Mouse (Mus musculus) macrophage (primary cell): ENCODE measurements around the gene Prkca. TPM values are rescaled to one million over a fixed set of nuclear protein-coding genes. Genes with fewer than 3 reads are reported as not detected.

Experiments used
- H3K27ac ChIP-seq: fragments of 350-480 bp; formaldehyde crosslinking; 2 replicates; pipeline ENCODE4 v1.9.0; 2021
- H3K36me3 ChIP-seq: fragments of 350-480 bp; formaldehyde crosslinking; 2 replicates; pipeline ENCODE4 v1.9.0; 2021; ENCODE audit errors: inconsistent target
- H3K4me3 ChIP-seq: fragments of 350-480 bp; formaldehyde crosslinking; 2 replicates; pipeline ENCODE4 v1.9.0; 2021; ENCODE audit errors: inconsistent target
- H3K79me2 ChIP-seq: fragments of 350-480 bp; formaldehyde crosslinking; 2 replicates; pipeline ENCODE4 v1.9.0; 2021; ENCODE audit errors: inconsistent target
- WGBS: methylation state at CpG from one replicate; pipeline ENCODE4 v1.1.7; 2026; ENCODE audit warnings: inconsistent platforms; ENCODE audit not compliant: missing documents; 5-methylcytosine and 5-hydroxymethylcytosine counted together
- polyA plus RNA-seq: library from polyadenylated mRNA; stranded (reverse); fragments of 250-400 nt; gene quantifications from 3 replicates; pipeline ENCODE4 v1.2.4, GENCODE M21; 2018; ENCODE audit warnings: inconsistent platforms

Gene Prkca
- polyA plus RNA-seq, 1 experiment from 2014 or later: 1.8 TPM

GRCm38 (mm10) chr11:108297956-108298355 lies 45.8 kb downstream of the Prkca start:
- no peaks in the 10 kb centered on the region for H3K36me3 ChIP-seq
- H3K79me2 ChIP-seq: no peaks in the 10 kb centered on the region
- H3K27ac ChIP-seq: no peak overlapping the region
- WGBS: 98% methylated on average over 8 of the region's 8 CpGs
- H3K4me3 ChIP-seq: no peak overlapping the region

GRCm38 (mm10) chr11:108295373-108295772 lies 48.4 kb downstream of the Prkca start:
- Histone ChIP-seq H3K4me3 (no peak overlapping the region), H3K27ac (no peak overlapping the region), H3K79me2 (no peaks in the 10 kb centered on the region), H3K36me3 (no peaks in the 10 kb centered on the region)

- WGBS: 92% methylated on average over 12 of the region's 12 CpGs
- H3K79me2 ChIP-seq: no peaks in the 10 kb centered on the region
- no peak overlapping the region for H3K27ac ChIP-seq
- no peaks in the 10 kb centered on the region for H3K36me3 ChIP-seq
- H3K4me3 ChIP-seq: no peak overlapping the region
Measured at GRCm38 (mm10) chr11:108294305-108294813, 49.4 kb downstream of the Prkca start.

DNA sequence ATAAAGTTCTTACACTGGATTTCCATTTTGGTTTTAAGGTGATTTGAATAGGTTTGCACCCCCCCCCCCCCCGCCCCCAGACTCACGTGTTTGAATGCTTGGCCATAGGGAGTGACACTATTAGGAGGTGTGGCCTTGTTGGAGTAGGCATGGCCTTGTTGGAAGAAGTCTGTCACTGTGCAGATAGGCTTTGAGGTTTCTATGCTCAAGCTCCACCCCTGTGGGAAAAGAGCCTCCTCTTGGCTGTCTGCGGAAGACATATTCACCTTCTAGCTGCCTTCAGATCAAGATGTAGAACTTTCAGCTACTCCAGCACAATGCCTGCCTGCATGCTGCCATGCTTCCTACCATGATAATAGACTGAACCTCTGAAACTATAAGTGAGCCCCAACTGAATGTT lies 49.9 kb downstream of the Prkca start:
- Histone ChIP-seq H3K36me3 (no peaks in the 10 kb centered on the region), H3K79me2 (no peaks in the 10 kb centered on the region), H3K4me3 (no peak overlapping the region), H3K27ac (no peak overlapping the region)
- 82% methylated on average over 3 of the region's 3 CpGs for WGBS

DNA sequence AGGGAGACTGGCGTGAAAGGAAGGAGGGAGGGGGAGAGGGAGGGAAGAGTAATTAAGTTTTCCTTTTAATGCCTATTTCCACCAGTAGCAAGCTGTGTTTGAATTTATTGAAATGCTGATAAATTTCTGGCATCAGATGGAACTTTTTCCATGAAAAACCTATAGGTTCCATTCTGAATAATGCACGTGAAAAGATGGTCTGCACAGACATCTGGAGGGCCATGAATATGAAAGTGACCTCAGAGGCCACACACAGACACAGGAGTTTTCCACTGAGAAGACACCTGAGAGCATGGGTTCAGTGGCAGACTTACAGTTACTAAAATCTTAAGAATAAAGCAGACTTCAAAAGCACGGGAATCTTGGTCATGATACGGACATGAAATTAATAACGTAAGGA lies 54.5 kb downstream of the Prkca start:
- no peaks in the 10 kb centered on the region for H3K79me2 ChIP-seq
- H3K27ac ChIP-seq: no peak overlapping the region
- no peak overlapping the region for H3K4me3 ChIP-seq
- WGBS: 96% methylated on average over 5 of the region's 5 CpGs
- no peaks in the 10 kb centered on the region for H3K36me3 ChIP-seq

DNA sequence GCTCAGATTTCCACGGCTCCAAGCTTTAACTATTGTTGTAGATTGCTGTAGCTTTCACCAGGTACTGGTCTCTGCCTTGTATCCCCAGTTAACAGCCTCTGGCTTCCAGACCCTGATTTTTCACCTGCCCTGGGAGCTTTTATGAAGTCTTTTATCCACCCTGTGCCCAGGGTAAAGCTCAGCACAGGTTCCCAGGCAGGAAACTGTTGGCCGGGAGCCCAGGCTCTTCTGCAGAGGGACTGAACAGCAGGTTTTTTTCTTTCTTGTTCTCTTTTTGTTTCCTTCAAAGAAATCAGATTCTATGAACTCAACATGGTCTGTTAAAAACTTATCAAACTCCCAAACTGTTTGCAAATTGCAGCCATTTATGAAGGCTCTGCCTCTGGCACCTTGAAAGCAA lies 56.4 kb downstream of the Prkca start:
- 48% methylated on average over 2 of the region's 2 CpGs for WGBS
- Histone ChIP-seq H3K4me3 (no peak overlapping the region), H3K79me2 (no peaks in the 10 kb centered on the region), H3K36me3 (no peaks in the 10 kb centered on the region), H3K27ac (no peak overlapping the region)

DNA sequence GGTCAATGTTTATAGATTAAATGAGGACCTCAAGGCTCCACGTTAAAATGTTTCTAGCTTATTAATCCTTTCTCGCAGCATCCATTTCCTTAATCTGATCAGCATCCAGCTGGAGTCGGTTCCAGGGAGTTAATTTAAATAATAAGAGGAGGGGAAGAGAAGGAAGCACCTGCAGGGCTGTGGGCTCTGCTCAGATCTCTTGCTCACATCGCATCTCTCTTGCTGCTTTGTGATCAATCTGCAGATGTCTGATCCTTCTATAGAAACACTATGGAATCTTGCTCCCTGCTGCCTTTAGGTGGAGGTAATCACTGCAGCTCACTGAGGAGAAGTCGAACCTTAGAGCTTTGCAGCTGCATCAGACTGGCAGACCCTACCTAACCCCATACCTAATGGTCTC lies 58.7 kb downstream of the Prkca start:
- H3K36me3 ChIP-seq: no peaks in the 10 kb centered on the region
- H3K79me2 ChIP-seq: no peaks in the 10 kb centered on the region
- no peak overlapping the region for H3K27ac ChIP-seq
- WGBS: 93% methylated on average over 5 of the region's 5 CpGs
- H3K4me3 ChIP-seq: no peak overlapping the region

DNA sequence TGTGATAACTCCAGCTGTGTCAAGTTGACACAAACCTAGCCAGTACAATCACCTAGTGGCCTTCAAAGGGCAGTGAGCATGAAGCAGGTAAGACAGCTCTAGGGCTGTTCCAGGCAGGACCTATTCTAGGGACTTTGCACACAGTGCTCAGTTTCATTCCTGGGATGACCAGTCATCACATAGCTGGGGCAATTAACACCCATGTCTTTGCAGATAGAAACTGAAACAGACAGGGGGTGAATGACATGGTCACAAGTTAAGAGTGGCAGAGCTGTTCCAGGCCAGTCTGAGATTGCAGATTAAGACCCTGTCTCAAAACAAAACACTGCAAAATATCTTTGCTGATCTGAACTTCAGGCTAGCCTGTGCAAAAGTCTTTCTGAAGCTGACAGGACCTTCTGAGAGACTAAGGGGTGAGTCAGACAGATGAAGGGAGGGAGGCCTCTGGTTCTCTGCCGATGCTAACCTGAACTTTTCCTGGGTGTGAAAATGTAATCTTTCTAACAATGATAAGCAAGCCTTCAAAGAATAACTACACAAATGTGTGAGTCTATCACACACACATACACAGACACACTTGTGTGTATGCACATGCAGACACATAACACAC lies 60.8 kb downstream of the Prkca start:
- Histone ChIP-seq H3K79me2 (no peaks in the 10 kb centered on the region), H3K4me3 (no peak overlapping the region), H3K36me3 (no peaks in the 10 kb centered on the region), H3K27ac (no peak overlapping the region)
- WGBS: 86% methylated on average over 1 of the region's 1 CpGs

GRCm38 (mm10) chr11:108279748-108280373 lies 63.9 kb downstream of the Prkca start:
- no peaks in the 10 kb centered on the region for H3K36me3 ChIP-seq
- WGBS: 100% methylated on average over 1 of the region's 1 CpGs

DNA sequence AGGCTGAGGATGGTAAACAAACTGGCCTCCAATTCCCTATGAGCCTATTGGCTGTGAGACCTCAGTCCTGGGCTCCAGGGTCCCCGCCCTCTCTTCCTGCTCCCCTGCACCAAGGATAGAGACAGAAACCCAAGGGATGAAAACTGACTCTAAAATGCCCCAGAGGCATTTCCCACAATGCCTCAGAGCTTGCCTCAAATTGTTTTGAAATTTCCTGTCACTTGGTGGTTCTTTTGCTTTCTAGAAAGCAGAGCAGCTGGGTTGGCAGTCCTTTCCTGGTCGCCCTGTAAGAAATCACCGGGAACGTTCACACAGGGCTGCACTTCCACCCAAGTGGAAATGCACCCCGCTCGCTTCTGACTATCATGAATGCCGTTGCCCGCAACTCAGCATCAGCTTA lies 66.6 kb downstream of the Prkca start:
- 21% methylated on average over 8 of the region's 8 CpGs for WGBS
- no peaks in the 10 kb centered on the region for H3K79me2 ChIP-seq
- H3K27ac ChIP-seq: no peak overlapping the region
- no peaks in the 10 kb centered on the region for H3K36me3 ChIP-seq
- H3K4me3 ChIP-seq: no peak overlapping the region

More at GRCm38 (mm10) chr11:108279748-108280373, 63.9 kb downstream of the Prkca start:
- H3K79me2 ChIP-seq: no peaks in the 10 kb centered on the region
- no peak overlapping the region for H3K4me3 ChIP-seq
- no peak overlapping the region for H3K27ac ChIP-seq

DNA sequence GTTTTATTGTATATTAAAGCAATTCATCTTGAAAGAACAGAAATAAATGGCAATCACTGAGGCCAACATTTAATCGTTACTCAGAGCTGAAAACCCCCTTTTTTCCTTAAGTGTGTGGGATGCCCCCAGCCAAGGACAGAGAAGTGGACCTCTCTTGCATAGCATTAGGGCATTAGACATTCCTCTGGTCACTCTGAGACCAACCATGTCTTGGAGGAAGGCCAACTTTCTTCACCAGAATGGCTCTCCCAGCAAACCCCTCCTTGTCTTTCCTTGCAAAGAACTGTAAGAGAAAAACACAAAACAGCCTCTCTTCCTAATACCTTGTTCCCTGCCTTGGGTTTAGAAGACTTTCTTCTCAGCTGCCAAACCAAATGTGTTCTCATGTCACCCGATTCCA lies 67.6 kb downstream of the Prkca start:
- Histone ChIP-seq H3K27ac (no peak overlapping the region), H3K4me3 (no peak overlapping the region), H3K36me3 (no peaks in the 10 kb centered on the region), H3K79me2 (no peaks in the 10 kb centered on the region)
- WGBS: 100% methylated on average over 2 of the region's 2 CpGs

DNA sequence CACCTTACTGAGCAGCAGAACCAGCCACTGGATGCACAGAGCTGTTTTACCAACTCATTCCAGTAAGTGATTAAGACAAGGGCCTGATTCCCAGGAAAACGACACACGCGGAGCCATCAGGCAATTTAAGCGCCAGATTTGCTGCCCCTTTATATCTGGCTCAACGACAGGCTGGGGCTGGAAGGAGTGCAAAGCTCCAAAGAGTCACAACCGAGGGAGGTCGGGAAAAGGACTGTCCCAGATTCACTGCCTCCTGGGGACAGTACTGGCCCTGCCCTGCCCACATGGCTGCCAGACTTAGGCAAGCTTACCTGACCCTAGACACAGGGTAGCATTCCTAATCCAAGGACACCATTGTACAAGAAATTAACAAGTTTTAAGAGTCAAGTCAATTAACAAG lies 69.7 kb downstream of the Prkca start:
- no peaks in the 10 kb centered on the region for H3K36me3 ChIP-seq
- 98% methylated on average over 7 of the region's 7 CpGs for WGBS
- H3K79me2 ChIP-seq: no peaks in the 10 kb centered on the region
- no peak overlapping the region for H3K4me3 ChIP-seq
- H3K27ac ChIP-seq: no peak overlapping the region

GRCm38 (mm10) chr11:108273415-108273965 lies 70.2 kb downstream of the Prkca start:
- Histone ChIP-seq H3K4me3 (no peak overlapping the region), H3K36me3 (no peaks in the 10 kb centered on the region), H3K79me2 (no peaks in the 10 kb centered on the region), H3K27ac (no peak overlapping the region)
- WGBS: 90% methylated on average over 12 of the region's 12 CpGs

DNA sequence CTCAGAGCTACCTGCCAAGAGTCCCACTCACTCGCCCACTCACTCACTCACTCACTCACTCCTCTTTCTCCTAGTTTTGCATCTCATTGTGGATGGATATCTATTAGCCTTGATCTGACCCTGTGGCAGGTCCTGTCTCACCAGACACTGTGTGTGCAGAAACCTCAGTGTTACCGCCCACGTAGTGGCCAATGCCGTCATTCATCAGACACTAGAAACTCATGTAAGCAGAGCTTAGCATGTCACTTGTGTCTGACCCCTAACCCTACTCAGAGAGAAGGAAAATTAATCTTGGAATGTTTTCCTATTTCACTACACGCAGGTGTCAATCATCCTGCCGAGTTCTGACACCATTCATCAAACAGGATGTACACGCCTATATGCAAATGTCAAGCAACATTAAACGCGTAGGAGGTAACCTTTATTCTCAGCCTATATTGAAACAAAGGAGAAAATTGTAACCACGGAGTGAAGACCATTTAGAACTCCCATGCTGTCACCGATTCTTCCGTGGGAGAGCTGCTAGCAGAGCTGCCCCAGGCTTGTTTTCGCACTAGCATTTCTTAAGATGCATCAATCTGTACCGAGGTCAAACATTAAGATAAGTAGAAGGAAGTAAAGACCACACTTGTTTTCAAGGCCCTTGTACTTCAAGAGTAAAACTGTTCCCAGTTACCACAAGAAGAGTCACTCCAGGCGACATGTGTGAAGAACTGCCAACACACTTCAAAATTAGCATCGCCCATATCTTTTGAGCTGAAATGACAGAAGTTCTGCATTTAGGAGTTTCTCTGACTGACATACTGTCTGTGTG lies 70.9 kb downstream of the Prkca start:
- Histone ChIP-seq H3K27ac (no peak overlapping the region), H3K36me3 (no peaks in the 10 kb centered on the region), H3K79me2 (no peaks in the 10 kb centered on the region), H3K4me3 (no peak overlapping the region)
- 74% methylated on average over 16 of the region's 16 CpGs for WGBS

GRCm38 (mm10) chr11:108271305-108271704 lies 72.4 kb downstream of the Prkca start:
- H3K4me3 ChIP-seq: no peak overlapping the region
- no peaks in the 10 kb centered on the region for H3K79me2 ChIP-seq
- WGBS: 89% methylated on average over 8 of the region's 8 CpGs
- H3K27ac ChIP-seq: no peak overlapping the region
- no peaks in the 10 kb centered on the region for H3K36me3 ChIP-seq
